Mouse (Mus musculus) yolk sac, embryonic 10.5 days (tissue): Measurements from ENCODE around the gene Ror1.
A peak's percentile ranks its signal among the peaks of the same experiment; 100 is the strongest.

ENCODE experiments used
- DNase-seq: peaks from one replicate; pipeline ENCODE4 v3.0.0-alpha.2; 2017; ENCODE audit warnings: low spot score

Ror1 gene

GRCm38 (mm10) chr4:100315066-100315465, 219.5 kb downstream of the Ror1 start:
- no peak for DNase-seq

- DNase-seq = peak; percentile 52
Measured at GRCm38 (mm10) chr4:100321758-100322157, 226.2 kb downstream of the Ror1 start.

- no peak for DNase-seq
Measured at GRCm38 (mm10) chr4:100324719-100325515, 229.3 kb downstream of the Ror1 start.

DNA sequence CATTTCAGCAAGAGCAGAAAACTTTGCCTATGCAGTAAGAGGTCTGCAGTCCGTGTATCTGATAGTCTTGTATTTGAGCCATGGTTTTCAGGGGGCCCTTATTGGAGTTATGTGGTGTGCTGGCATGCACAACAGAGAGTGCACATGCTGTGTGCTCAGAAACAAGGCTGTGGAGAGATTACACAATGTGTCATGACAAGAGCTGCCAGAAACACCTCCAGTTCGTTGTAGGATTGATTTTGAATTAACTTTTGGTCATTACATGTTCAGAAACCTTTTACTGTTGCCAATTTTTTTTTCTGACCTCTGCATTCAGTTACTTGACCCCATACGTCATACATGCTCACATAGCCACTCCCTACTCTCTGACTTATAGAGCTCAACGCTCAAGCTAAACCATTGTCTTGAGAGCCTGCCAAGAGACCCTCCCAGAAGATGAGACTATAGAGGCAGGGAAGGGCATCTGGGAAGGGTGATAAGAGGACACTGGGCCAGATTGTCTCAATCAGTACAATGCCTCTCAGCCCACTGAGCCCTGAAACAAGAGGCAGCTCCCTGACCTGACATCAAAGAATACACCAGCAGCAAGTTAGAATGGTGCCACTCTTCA, 232.9 kb downstream of the Ror1 start:
- DNase-seq = no peak

- no peak for DNase-seq
Measured at GRCm38 (mm10) chr4:100335168-100335567, 239.6 kb downstream of the Ror1 start.

- DNase-seq = no peak
Measured at GRCm38 (mm10) chr4:100347791-100348190, 252.2 kb downstream of the Ror1 start.

DNA sequence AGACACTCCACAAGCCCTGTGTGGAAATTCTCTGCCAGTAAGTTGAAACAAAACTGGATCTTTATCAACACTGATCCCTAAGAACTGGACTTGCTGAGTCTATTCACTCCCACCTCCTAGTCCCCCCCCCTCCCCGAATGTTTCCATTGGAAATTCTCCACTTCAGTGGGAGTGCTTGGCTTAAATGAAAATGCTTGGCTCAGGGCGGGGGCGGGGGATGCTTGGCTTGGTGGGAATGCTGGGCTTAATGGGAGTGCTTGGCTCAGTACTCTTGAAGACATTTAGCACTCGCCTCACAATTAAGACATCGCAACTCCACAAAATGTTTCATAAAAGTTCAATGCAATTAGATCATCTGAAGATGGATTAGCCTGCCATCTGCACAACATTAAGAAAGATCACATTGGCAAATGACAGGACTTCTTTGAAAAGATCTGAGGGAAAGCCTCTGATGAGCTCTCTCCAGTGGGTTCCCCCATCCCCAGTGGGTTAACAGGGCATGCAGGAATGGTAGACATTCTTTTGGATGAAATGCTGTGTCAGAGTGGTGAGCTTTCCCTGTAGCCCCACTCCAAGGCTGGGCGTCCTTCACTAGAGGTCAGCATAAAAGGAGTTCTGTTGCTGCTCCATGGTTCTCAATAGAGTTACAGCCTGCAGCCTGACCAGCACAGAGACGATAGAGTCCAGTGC, 254.7 kb downstream of the Ror1 start:
- no peak for DNase-seq

DNA sequence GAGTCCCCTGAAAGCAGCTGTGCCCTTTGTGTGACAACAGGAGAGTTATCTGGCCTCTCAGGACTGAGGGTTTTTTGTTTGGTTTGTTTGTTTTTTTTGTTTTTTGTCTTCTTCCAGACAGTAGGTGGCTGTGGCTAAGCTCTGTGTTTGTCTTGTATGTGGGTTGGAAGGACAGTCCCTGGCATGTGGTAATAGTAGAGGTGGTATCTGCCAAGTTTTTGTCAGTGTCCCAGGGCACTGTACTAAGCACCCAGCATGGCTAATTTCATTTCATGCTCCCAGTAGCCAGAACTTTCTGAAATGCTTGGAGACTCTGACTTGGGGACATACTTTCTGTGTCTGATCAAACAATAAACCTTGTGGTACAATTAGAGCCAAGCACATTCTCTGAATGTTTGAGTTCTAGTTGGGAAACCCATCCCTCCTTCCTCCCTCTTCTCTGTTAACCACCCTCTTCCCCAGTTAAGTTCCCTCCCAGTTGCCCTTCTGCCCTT, 256.3 kb downstream of the Ror1 start:
- no peak for DNase-seq

- DNase-seq = no peak
Measured at GRCm38 (mm10) chr4:100355566-100355965, 260.0 kb downstream of the Ror1 start.

- DNase-seq = no peak
Measured at GRCm38 (mm10) chr4:100357881-100358589, 262.4 kb downstream of the Ror1 start.

DNA sequence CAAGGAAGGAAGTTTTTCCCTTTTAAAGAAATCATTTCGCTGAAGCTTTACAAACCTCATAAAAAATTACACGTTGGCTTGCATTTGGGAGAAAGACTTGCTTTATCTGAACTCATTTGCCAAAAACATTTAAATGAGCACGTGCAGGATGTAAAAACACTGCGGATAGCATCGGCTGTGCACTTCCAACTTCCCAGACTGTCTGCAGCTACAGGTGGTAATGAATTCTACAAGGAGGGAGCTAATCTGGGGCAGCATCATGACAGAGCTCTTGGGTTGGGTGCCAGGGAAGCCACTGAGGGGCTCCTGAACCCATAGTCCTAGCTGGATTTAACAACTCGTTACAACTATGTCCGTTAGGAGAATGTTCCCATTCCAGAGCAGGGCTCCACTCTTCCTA, 268.1 kb downstream of the Ror1 start:
- no peak for DNase-seq

- DNase-seq = no peak
Measured at GRCm38 (mm10) chr4:100368691-100369090, 273.1 kb downstream of the Ror1 start.

DNA sequence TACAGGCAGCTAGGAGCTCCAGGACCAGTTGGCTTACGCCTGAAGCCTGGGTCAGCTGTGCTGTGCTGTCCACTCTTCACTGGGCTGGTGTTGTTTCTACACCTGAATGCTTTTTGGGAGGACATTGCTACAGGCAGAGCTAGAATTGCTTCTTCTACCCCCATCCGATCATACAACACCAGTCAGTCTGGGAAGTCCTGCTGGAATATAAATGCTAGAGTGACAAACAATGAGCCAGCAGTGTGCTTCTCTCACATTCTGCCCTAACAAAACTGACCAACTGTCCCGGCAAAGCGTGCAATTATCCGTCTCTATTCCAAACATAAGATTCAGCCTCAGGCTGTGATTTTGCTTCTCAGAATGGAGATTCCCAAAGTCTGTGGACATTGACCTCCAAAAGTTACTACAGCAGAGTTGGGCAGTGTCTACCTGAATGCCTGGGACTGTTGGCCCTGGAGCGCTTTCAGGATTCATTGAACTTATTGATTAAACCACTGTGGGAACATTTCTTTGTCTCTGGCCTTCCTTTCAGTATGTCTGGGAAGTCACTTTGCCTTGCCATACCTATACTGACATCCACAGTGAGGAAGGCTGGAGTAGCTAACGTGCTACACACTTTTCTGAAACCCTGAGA, 274.1 kb downstream of the Ror1 start:
- no peak for DNase-seq

DNA sequence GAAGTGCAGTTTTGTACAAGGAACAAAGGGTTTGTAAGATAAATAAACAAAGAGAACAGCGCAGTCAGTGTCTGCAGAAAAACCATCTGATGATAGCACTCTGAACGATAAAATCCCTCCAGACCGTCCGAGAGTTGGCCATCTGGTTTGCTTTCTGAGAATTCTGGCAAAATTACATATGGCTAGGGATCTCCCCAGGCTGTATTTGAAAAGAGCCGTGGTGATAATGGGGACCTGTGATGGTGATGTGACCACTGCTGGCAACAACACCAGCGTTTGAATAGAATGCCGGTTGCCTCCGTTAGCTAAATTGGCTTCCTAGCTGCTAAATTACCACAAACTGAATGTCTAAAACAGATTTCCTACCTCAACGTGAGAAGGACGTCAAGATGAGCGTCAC, 277.2 kb downstream of the Ror1 start:
- no peak for DNase-seq

- DNase-seq = no peak
Measured at GRCm38 (mm10) chr4:100373780-100374179, 278.2 kb downstream of the Ror1 start.

DNA sequence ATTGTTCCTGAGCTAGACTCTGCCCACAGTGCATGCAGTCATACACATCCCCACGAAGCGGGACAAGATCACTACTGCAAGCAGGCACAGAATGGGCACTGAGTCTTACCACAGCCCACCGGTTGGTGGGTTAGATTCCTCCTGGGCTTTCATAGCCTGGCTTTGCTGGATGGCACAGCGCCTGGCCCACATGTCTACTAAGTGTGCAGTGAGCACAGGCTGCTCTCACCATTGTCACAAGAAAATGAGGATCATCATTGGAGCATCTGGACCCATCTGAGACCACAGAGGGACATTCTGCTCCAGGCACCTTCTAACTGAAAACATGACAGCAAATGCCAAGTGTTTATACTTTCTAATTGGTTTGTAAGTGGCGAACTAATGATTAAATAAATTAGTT, 279.7 kb downstream of the Ror1 start:
- no peak for DNase-seq

GRCm38 (mm10) chr4:100376163-100376562, 280.6 kb downstream of the Ror1 start:
- DNase-seq = peak; percentile 8

GRCm38 (mm10) chr4:100377231-100377630, 281.6 kb downstream of the Ror1 start:
- DNase-seq = no peak

GRCm38 (mm10) chr4:100377996-100378395, 282.4 kb downstream of the Ror1 start:
- DNase-seq = no peak

- DNase-seq = no peak
Measured at GRCm38 (mm10) chr4:100381760-100382159, 286.2 kb downstream of the Ror1 start.

DNA sequence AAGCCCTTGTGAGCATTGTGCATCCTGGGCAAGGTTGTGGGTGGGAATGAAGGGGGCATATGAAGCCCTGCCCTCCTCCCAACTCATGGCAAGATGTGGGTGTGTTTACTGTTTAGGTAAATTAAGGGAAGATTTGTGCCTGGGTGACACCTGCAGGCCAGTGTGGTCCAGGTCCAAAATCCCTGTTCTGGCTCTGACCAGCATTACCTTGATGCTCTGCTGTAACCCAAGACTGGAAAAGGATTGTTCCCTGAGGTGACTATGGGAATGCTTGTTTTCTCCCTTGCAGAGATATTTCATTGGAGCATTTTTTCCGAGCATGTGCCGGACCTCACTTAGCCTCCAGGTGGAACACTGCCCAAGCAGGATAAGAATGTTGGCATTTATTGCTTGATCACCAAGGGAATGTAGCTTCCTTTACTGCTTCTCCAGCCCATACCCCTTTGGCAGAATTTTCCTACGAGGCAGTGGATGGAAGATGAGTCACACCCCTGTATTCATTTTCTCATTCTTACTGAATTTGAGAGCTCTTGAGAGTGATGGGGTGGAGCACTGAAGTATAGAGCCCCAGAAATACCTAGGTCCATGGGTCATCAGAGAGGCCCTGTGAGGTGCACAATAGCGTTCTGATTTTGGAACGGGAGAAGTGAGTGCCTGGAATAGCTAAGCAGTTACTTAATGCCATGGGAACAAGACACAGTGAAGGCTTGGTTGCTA, 290.8 kb downstream of the Ror1 start:
- no peak for DNase-seq
